Mouse (Mus musculus) cerebellum, adult (tissue): Measurements from ENCODE around the gene Ms4a14.
"Not testable (repeated sequence)": the region's sequence is repeated elsewhere in the genome, so short reads cannot be mapped to it uniquely, and the experiment has no call there.

Experiments used
- ATAC-seq: cut with Nextera tagmentation; 2 replicates; pipeline ENCODE4 v1.9.2; 2017; ENCODE audit warnings: mild to moderate bottlenecking, moderate library complexity, mixed read lengths; ENCODE audit not compliant: insufficient number of reproducible peaks, low FRiP score, low TSS enrichment

The Ms4a14 gene

GRCm38 (mm10) chr19:11314354-11314753 lies at the start of gene Ms4a14:
Gene Ms4a14 (minus strand): TSS chr19:11314454.
- no peak for ATAC-seq

GRCm38 (mm10) chr19:11362002-11362401 lies 47.7 kb upstream of the Ms4a14 start:
- ATAC-seq, result no peak

GRCm38 (mm10) chr19:11360106-11360505 lies 45.9 kb upstream of the Ms4a14 start:
- no peak for ATAC-seq

- ATAC-seq, result no peak
Observed at GRCm38 (mm10) chr19:11355730-11356129, 41.5 kb upstream of the Ms4a14 start.

- ATAC-seq, result no peak
Observed at GRCm38 (mm10) chr19:11351878-11352277, 37.6 kb upstream of the Ms4a14 start.

- no peak for ATAC-seq
Observed at GRCm38 (mm10) chr19:11349698-11350481, 35.6 kb upstream of the Ms4a14 start.

GRCm38 (mm10) chr19:11343992-11344391 lies 29.7 kb upstream of the Ms4a14 start:
- ATAC-seq, result no peak

GRCm38 (mm10) chr19:11343147-11343546 lies 28.9 kb upstream of the Ms4a14 start:
- ATAC-seq, result no peak

- no peak for ATAC-seq
Observed at GRCm38 (mm10) chr19:11335932-11336331, 21.7 kb upstream of the Ms4a14 start, which contains the start of gene Ms4a7. Gene Ms4a7 (minus strand): TSS chr19:11336146.

- no peak for ATAC-seq
Observed at GRCm38 (mm10) chr19:11321123-11321522, 6.9 kb upstream of the Ms4a14 start.

- ATAC-seq, result no peak
Observed at GRCm38 (mm10) chr19:11316786-11317185, 2.5 kb upstream of the Ms4a14 start.

GRCm38 (mm10) chr19:11308888-11309287 lies 5.4 kb downstream of the Ms4a14 start:
- ATAC-seq, result no peak

GRCm38 (mm10) chr19:11299529-11299928 lies 14.7 kb downstream of the Ms4a14 start:
- ATAC-seq, result not testable (repeated sequence)

- no peak for ATAC-seq
Observed at GRCm38 (mm10) chr19:11298939-11299338, 15.3 kb downstream of the Ms4a14 start.

- not testable (repeated sequence) for ATAC-seq
Observed at GRCm38 (mm10) chr19:11293616-11294015, 20.6 kb downstream of the Ms4a14 start.

GRCm38 (mm10) chr19:11292990-11293389 lies 21.3 kb downstream of the Ms4a14 start:
- ATAC-seq, result no peak

- no peak for ATAC-seq
Observed at GRCm38 (mm10) chr19:11283773-11284172, 30.5 kb downstream of the Ms4a14 start, which contains the start of gene Ms4a5. Gene Ms4a5 (minus strand): TSS chr19:11283873.

GRCm38 (mm10) chr19:11280223-11280622 lies 34.0 kb downstream of the Ms4a14 start:
- no peak for ATAC-seq

- ATAC-seq, result no peak
Observed at GRCm38 (mm10) chr19:11276431-11276830, 37.8 kb downstream of the Ms4a14 start.

- no peak for ATAC-seq
Observed at GRCm38 (mm10) chr19:11266956-11267355, 47.3 kb downstream of the Ms4a14 start.

GRCm38 (mm10) chr19:11266052-11266845 lies 48.0 kb downstream of the Ms4a14 start, which contains the start of gene Ms4a1:
Gene Ms4a1 (minus strand): TSS chr19:11266241.
- ATAC-seq, result no peak
